In the genomic region with DNA sequence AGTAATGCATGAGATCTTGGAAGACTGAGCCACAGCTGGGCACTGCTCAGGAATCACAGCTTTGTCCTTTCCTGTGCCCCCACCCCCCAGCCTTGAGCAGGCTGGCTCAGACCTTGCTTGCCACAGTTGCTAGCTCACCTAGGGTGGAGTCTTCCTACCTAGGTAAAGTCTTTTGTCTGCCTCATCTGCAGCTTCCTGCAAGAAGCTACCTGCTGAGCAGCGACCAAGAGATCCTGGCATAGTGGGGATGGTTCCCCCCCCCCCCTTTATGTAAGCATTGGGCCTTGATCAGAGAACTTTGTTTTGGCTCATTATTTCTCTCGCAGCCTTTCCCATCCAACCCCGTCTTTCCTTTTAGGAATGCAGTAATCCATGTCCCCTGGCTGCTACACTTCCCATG, we compare ENCODE assay signal across 20 mouse cellular contexts. TPM values are rescaled to one million over a fixed set of nuclear protein-coding genes. Genes with fewer than 3 reads are reported as not detected.
DNase-seq lines count a peak whose midpoint lies in the region.
"Had no signal": no experiment of that assay in that cellular context is flagged by ENCODE, and none has a peak within 500 bp of the region (broad histone marks: within the 10 kb centered on the region; RNA-seq: fewer than 3 reads in every experiment).

No protein-coding gene starts in this region.

- intact Hi-C loops in left cerebral cortex, postnatal 10 days (cut with DNase I), result no loop called here

- DNase-seq in ES-CJ7 (ENCODE audit: low read depth, low spot score), result peak; percentile 72
- DNase-seq in R1 (ENCODE audit: low read depth, low spot score), result peak; percentile 59
- DNase-seq in ZHBTc4 (ENCODE audit: low read depth, low spot score), result peak; percentile 11
- DNase-seq in urinary bladder, adult 18-20 months (ENCODE audit: low spot score in 2 of 2), result no peak
- DNase-seq in embryo, embryonic 9.5 days (ENCODE audit: extremely low spot score), result no peak
- DNase-seq in left cerebral cortex, postnatal 10 days (ENCODE audit: extremely low spot score in 1 of 2, low spot score in 2 of 2), result no peak
- DNase-seq: adrenal gland, adult 2 months; adrenal gland, adult 8-10 months; adrenal gland, postnatal 10 days; adrenal gland, postnatal 14 days; adrenal gland, postnatal 25 days; adrenal gland, postnatal 36 days; B cell, adult 2 months; cerebellum, adult 11 months; cerebellum, adult 11-12 months; cerebellum, adult 18-20 months; cerebellum, adult 2 months; cerebellum, adult 8-10 months; cerebellum, adult 9-10 months had no signal

RNA-seq across cellular contexts. Expression of gene Fam184b, which starts 17.9 kb away (rescaled TPM):
- total RNA-seq in left cerebral cortex, postnatal 10 days (2021), result 10 to 100 TPM; 20.2 to 22.0 TPM
- total RNA-seq: CH12.LX had no signal

RNA-seq across cellular contexts. Expression of gene Ncapg, which starts 48.2 kb away (rescaled TPM):
- total RNA-seq in left cerebral cortex, postnatal 10 days (2021), result 1 to 10 TPM; 1.9 to 2.4 TPM

Comparison
In these comparisons a context has a peak if more than half of its experiments do, and no peak if none do; other contexts are left out.
1. DNase-seq: peak in ES-CJ7 (single experiment), R1 (single experiment) and ZHBTc4 (single experiment); none in urinary bladder, adult 18-20 months (0 of 2), embryo, embryonic 9.5 days (single experiment) and left cerebral cortex, postnatal 10 days (0 of 2).